Mouse (Mus musculus) lung, adult 2 months (tissue): Measurements from ENCODE around the gene Pde10a.

Experiments used
- CTCF ChIP-seq: fragments of 200-500 bp; IDR thresholded peaks from 2 replicates; pipeline ENCODE4 v1.5.1; 2011; ENCODE audit warnings: mild to moderate bottlenecking, low read length, control low read depth; ENCODE audit not compliant: insufficient read depth
- POLR2A ChIP-seq: fragments of 200-500 bp; IDR thresholded peaks from 2 replicates; pipeline ENCODE4 v1.6.1; 2011; ENCODE audit warnings: low read depth, mild to moderate bottlenecking, control low read depth, low read length, borderline replicate concordance; ENCODE audit errors: extremely low read depth

DNA sequence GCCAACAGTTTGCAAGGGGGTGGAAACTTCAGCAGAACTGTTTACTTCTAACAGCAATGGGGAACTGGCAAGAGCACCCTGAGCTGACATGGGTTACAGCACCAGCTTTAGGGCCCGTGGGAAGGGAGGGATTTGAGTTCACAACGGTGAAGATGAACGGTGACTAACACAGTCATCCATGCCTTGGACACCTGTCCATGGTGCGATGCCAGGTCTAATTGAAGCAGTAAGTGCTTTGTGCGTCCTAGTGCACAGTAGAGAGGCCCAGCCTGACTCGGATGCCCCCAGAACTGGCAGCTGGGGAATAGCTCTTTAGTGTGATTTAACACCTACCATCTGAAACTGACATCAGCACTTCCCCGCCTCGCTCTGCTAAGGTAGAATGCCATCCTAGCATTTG is 373.0 kb downstream of the Pde10a start:
- no peak for TF ChIP-seq CTCF
- TF ChIP-seq POLR2A: no peak
